Mouse (Mus musculus) c-Kit-positive CD71-negative TER-119-negative erythroid progenitor cells, embryonic 14.5 days (primary cell): ENCODE data around the gene Scamp3.
A peak's percentile ranks its signal among the peaks of the same experiment; 100 is the strongest.
"Not testable (repeated sequence)": the region's sequence is repeated elsewhere in the genome, so short reads cannot be mapped to it uniquely, and the experiment has no call there.

ENCODE experiments used
- DNase-seq: peaks from one replicate; pipeline ENCODE4 v3.0.0-alpha.2; 2013; ENCODE audit warnings: low read depth

Gene Scamp3

GRCm38 (mm10) chr3:89199839-89200238 lies 22.6 kb downstream of the Scamp3 start:
- no peak for DNase-seq

- DNase-seq, result peak; percentile 94
Measured at GRCm38 (mm10) chr3:89202253-89203141, 25.2 kb downstream of the Scamp3 start, which contains the start of gene Gba. TSS of gene Gba (plus strand) at chr3:89202928.

- DNase-seq, result no peak
Measured at GRCm38 (mm10) chr3:89203142-89203514, 25.9 kb downstream of the Scamp3 start.

- DNase-seq, result no peak
Measured at GRCm38 (mm10) chr3:89206079-89206478, 28.8 kb downstream of the Scamp3 start.

- no peak for DNase-seq
Measured at GRCm38 (mm10) chr3:89206695-89207094, 29.4 kb downstream of the Scamp3 start.

GRCm38 (mm10) chr3:89208075-89208657 lies 30.9 kb downstream of the Scamp3 start:
- DNase-seq, result no peak

GRCm38 (mm10) chr3:89208736-89209135 lies 31.5 kb downstream of the Scamp3 start:
- DNase-seq, result no peak

GRCm38 (mm10) chr3:89209731-89210130 lies 32.5 kb downstream of the Scamp3 start:
- no peak for DNase-seq

- DNase-seq, result no peak
Measured at GRCm38 (mm10) chr3:89210162-89210561, 32.9 kb downstream of the Scamp3 start.

- DNase-seq, result no peak
Measured at GRCm38 (mm10) chr3:89210731-89211130, 33.5 kb downstream of the Scamp3 start.

GRCm38 (mm10) chr3:89213803-89214530 lies 36.7 kb downstream of the Scamp3 start:
- DNase-seq, result peak; percentile 91

- no peak for DNase-seq
Measured at GRCm38 (mm10) chr3:89214681-89215411, 37.6 kb downstream of the Scamp3 start, which contains the start of gene Thbs3. TSS of gene Thbs3 (plus strand) at chr3:89215180.

- peak; percentile 91 for DNase-seq
Measured at GRCm38 (mm10) chr3:89215853-89216252, 38.6 kb downstream of the Scamp3 start.

GRCm38 (mm10) chr3:89216407-89216806 lies 39.1 kb downstream of the Scamp3 start:
- not testable (repeated sequence) for DNase-seq

GRCm38 (mm10) chr3:89218271-89218670 lies 41.0 kb downstream of the Scamp3 start:
- no peak for DNase-seq

- no peak for DNase-seq
Measured at GRCm38 (mm10) chr3:89219546-89219945, 42.3 kb downstream of the Scamp3 start.

GRCm38 (mm10) chr3:89221167-89221566 lies 43.9 kb downstream of the Scamp3 start:
- no peak for DNase-seq

GRCm38 (mm10) chr3:89224796-89225195 lies 47.5 kb downstream of the Scamp3 start:
- DNase-seq, result no peak

- DNase-seq, result no peak
Measured at GRCm38 (mm10) chr3:89225321-89225815, 48.1 kb downstream of the Scamp3 start.

- no peak for DNase-seq
Measured at GRCm38 (mm10) chr3:89225918-89226317, 48.6 kb downstream of the Scamp3 start.

GRCm38 (mm10) chr3:89226361-89226760 lies 49.1 kb downstream of the Scamp3 start:
- DNase-seq, result no peak

- no peak for DNase-seq
Measured at GRCm38 (mm10) chr3:89226900-89227299, 49.6 kb downstream of the Scamp3 start, which contains the start of gene Mtx1. TSS of gene Mtx1 (minus strand) at chr3:89227088.
